Mouse (Mus musculus): ENCODE results near the gene Pcyox1. TPM values are rescaled to one million over a fixed set of nuclear protein-coding genes. Genes with fewer than 3 reads are reported as not detected.

The Pcyox1 gene
- polyA plus RNA-seq, 1 experiment: 23.7 TPM

GRCm38 (mm10) chr6:86398986-86399385, 2.0 kb upstream of the Pcyox1 start:
- no peaks in the 10 kb centered on the region for H3K36me3 ChIP-seq (ENCODE audit: control insufficient read depth, insufficient read depth)
- no peak overlapping the region for H3ac ChIP-seq (ENCODE audit: control insufficient read depth, insufficient read length, low read depth)
- TF ChIP-seq CTCF (IDR thresholded peaks at IDR 0.05; ENCODE audit: control insufficient read depth, insufficient read depth, insufficient read length) (no peak), FOSL1 (IDR thresholded peaks at IDR 0.05; ENCODE audit: insufficient read depth, low read length, poor library complexity, severe bottlenecking) (no peak), MYOG (IDR thresholded peaks at IDR 0.05; ENCODE audit: control insufficient read depth, extremely low read depth, insufficient read length) (no peak), CEBPB (IDR thresholded peaks at IDR 0.05; ENCODE audit: low read depth) (no peak), MAX (IDR thresholded peaks at IDR 0.05) (no peak), MYOD1 (IDR thresholded peaks at IDR 0.05; ENCODE audit: control insufficient read depth, insufficient read length, low read depth) (no peak), USF1 (IDR thresholded peaks at IDR 0.05; ENCODE audit: low read depth) (no peak)
- peaks cover 18% of the 10 kb centered on the region for H3K79me2 ChIP-seq (ENCODE audit: control insufficient read depth, insufficient read depth)
- peaks cover 7% of the 10 kb centered on the region for H3K79me3 ChIP-seq (ENCODE audit: low read depth)
- H3K4me3 ChIP-seq (ENCODE audit: insufficient read depth, poor library complexity, severe bottlenecking): no peak overlapping the region
- no peaks in the 10 kb centered on the region for H3K27me3 ChIP-seq (ENCODE audit: control insufficient read depth, insufficient read depth, insufficient read length)

- Histone ChIP-seq H3ac (ENCODE audit: control insufficient read depth, insufficient read length, low read depth) (peak overlapping the region; percentile 32), H3K79me2 (ENCODE audit: control insufficient read depth, insufficient read depth) (peaks cover 18% of the 10 kb centered on the region), H3K4me3 (ENCODE audit: insufficient read depth, poor library complexity, severe bottlenecking) (peak overlapping the region; percentile 60), H3K27me3 (ENCODE audit: control insufficient read depth, insufficient read depth, insufficient read length) (no peaks in the 10 kb centered on the region), H3K79me3 (ENCODE audit: low read depth) (peaks cover 7% of the 10 kb centered on the region), H3K36me3 (ENCODE audit: control insufficient read depth, insufficient read depth) (peaks cover 3% of the 10 kb centered on the region)
- TF ChIP-seq MAX (IDR thresholded peaks at IDR 0.05): peak; percentile 71
- TF ChIP-seq CEBPB (IDR thresholded peaks at IDR 0.05; ENCODE audit: low read depth): no peak
- peak; percentile 20 for TF ChIP-seq USF1 (IDR thresholded peaks at IDR 0.05; ENCODE audit: low read depth)
Measured at GRCm38 (mm10) chr6:86397257-86397980, 465 bp upstream of the Pcyox1 start.

GRCm38 (mm10) chr6:86395969-86396368, 985 bp downstream of the Pcyox1 start:
- no peaks in the 10 kb centered on the region for H3K27me3 ChIP-seq (ENCODE audit: control insufficient read depth, insufficient read depth, insufficient read length)
- H3K4me3 ChIP-seq (ENCODE audit: insufficient read depth, poor library complexity, severe bottlenecking): peak overlapping the region; percentile 60
- H3ac ChIP-seq (ENCODE audit: control insufficient read depth, insufficient read length, low read depth): no peak overlapping the region
- H3K79me2 ChIP-seq (ENCODE audit: control insufficient read depth, insufficient read depth): peaks cover 18% of the 10 kb centered on the region
- TF ChIP-seq MYOD1 (IDR thresholded peaks at IDR 0.05; ENCODE audit: control insufficient read depth, insufficient read length, low read depth) (no peak), MAX (IDR thresholded peaks at IDR 0.05) (no peak), FOSL1 (IDR thresholded peaks at IDR 0.05; ENCODE audit: insufficient read depth, low read length, poor library complexity, severe bottlenecking) (no peak), USF1 (IDR thresholded peaks at IDR 0.05; ENCODE audit: low read depth) (no peak), CEBPB (IDR thresholded peaks at IDR 0.05; ENCODE audit: low read depth) (no peak), MYOG (IDR thresholded peaks at IDR 0.05; ENCODE audit: control insufficient read depth, extremely low read depth, insufficient read length) (no peak), CTCF (IDR thresholded peaks at IDR 0.05; ENCODE audit: control insufficient read depth, insufficient read depth, insufficient read length) (no peak)
- peaks cover 7% of the 10 kb centered on the region for H3K79me3 ChIP-seq (ENCODE audit: low read depth)
- peaks cover 14% of the 10 kb centered on the region for H3K36me3 ChIP-seq (ENCODE audit: control insufficient read depth, insufficient read depth)

GRCm38 (mm10) chr6:86395021-86395420, 1.9 kb downstream of the Pcyox1 start:
- Histone ChIP-seq H3K79me2 (ENCODE audit: control insufficient read depth, insufficient read depth) (peaks cover 18% of the 10 kb centered on the region), H3K27me3 (ENCODE audit: control insufficient read depth, insufficient read depth, insufficient read length) (no peaks in the 10 kb centered on the region), H3K4me3 (ENCODE audit: insufficient read depth, poor library complexity, severe bottlenecking) (no peak overlapping the region), H3K79me3 (ENCODE audit: low read depth) (peaks cover 7% of the 10 kb centered on the region), H3K36me3 (ENCODE audit: control insufficient read depth, insufficient read depth) (peaks cover 23% of the 10 kb centered on the region), H3ac (ENCODE audit: control insufficient read depth, insufficient read length, low read depth) (no peak overlapping the region)
- TF ChIP-seq FOSL1 (IDR thresholded peaks at IDR 0.05; ENCODE audit: insufficient read depth, low read length, poor library complexity, severe bottlenecking) (no peak), CEBPB (IDR thresholded peaks at IDR 0.05; ENCODE audit: low read depth) (no peak), MYOD1 (IDR thresholded peaks at IDR 0.05; ENCODE audit: control insufficient read depth, insufficient read length, low read depth) (no peak), MAX (IDR thresholded peaks at IDR 0.05) (no peak), USF1 (IDR thresholded peaks at IDR 0.05; ENCODE audit: low read depth) (no peak), CTCF (IDR thresholded peaks at IDR 0.05; ENCODE audit: control insufficient read depth, insufficient read depth, insufficient read length) (no peak), MYOG (IDR thresholded peaks at IDR 0.05; ENCODE audit: control insufficient read depth, extremely low read depth, insufficient read length) (no peak)

GRCm38 (mm10) chr6:86394078-86394720, 2.8 kb downstream of the Pcyox1 start:
- H3K79me2 ChIP-seq (ENCODE audit: control insufficient read depth, insufficient read depth): peaks cover 18% of the 10 kb centered on the region

More at GRCm38 (mm10) chr6:86394078-86394720, 2.8 kb downstream of the Pcyox1 start:
- Histone ChIP-seq H3ac (ENCODE audit: control insufficient read depth, insufficient read length, low read depth) (no peak overlapping the region), H3K36me3 (ENCODE audit: control insufficient read depth, insufficient read depth) (peaks cover 26% of the 10 kb centered on the region), H3K79me3 (ENCODE audit: low read depth) (peaks cover 7% of the 10 kb centered on the region), H3K4me3 (ENCODE audit: insufficient read depth, poor library complexity, severe bottlenecking) (no peak overlapping the region), H3K27me3 (ENCODE audit: control insufficient read depth, insufficient read depth, insufficient read length) (no peaks in the 10 kb centered on the region)
- TF ChIP-seq MAX (IDR thresholded peaks at IDR 0.05) (no peak), FOSL1 (IDR thresholded peaks at IDR 0.05; ENCODE audit: insufficient read depth, low read length, poor library complexity, severe bottlenecking) (no peak), MYOD1 (IDR thresholded peaks at IDR 0.05; ENCODE audit: control insufficient read depth, insufficient read length, low read depth) (no peak), USF1 (IDR thresholded peaks at IDR 0.05; ENCODE audit: low read depth) (no peak), MYOG (IDR thresholded peaks at IDR 0.05; ENCODE audit: control insufficient read depth, extremely low read depth, insufficient read length) (no peak), CTCF (IDR thresholded peaks at IDR 0.05; ENCODE audit: control insufficient read depth, insufficient read depth, insufficient read length) (no peak), CEBPB (IDR thresholded peaks at IDR 0.05; ENCODE audit: low read depth) (no peak)
